Mouse (Mus musculus) A20 (cell line): ENCODE measurements around the gene Aida.
"Not testable (repeated sequence)": the region's sequence is repeated elsewhere in the genome, so short reads cannot be mapped to it uniquely, and the experiment has no call there.

Experiments
- DNase-seq: peaks from one replicate; pipeline ENCODE4 v3.0.0-alpha.2; 2011; ENCODE audit warnings: low read depth, low spot score

The Aida gene

GRCm38 (mm10) chr1:183315783-183316182 lies 19.4 kb downstream of the Aida start:
- DNase-seq, result peak; percentile 47

GRCm38 (mm10) chr1:183320708-183321107 lies 24.3 kb downstream of the Aida start:
- no peak for DNase-seq

- DNase-seq, result not testable (repeated sequence)
Measured at GRCm38 (mm10) chr1:183322496-183322895, 26.1 kb downstream of the Aida start.

- no peak for DNase-seq
Measured at GRCm38 (mm10) chr1:183323923-183324322, 27.5 kb downstream of the Aida start.

GRCm38 (mm10) chr1:183324433-183324832 lies 28.0 kb downstream of the Aida start:
- DNase-seq, result no peak

- DNase-seq, result no peak
Measured at GRCm38 (mm10) chr1:183327171-183327570, 30.8 kb downstream of the Aida start.

- DNase-seq, result not testable (repeated sequence)
Measured at GRCm38 (mm10) chr1:183342902-183343301, 46.5 kb downstream of the Aida start.

GRCm38 (mm10) chr1:183344886-183345816 lies 48.8 kb downstream of the Aida start:
- DNase-seq, result peak; percentile 96

GRCm38 (mm10) chr1:183345817-183346195 lies 49.4 kb downstream of the Aida start:
- DNase-seq, result no peak

GRCm38 (mm10) chr1:183349840-183350239 lies 53.5 kb downstream of the Aida start:
- peak; percentile 71 for DNase-seq

- DNase-seq, result no peak
Measured at GRCm38 (mm10) chr1:183358901-183359300, 62.5 kb downstream of the Aida start.

GRCm38 (mm10) chr1:183362301-183362700 lies 65.9 kb downstream of the Aida start:
- no peak for DNase-seq

GRCm38 (mm10) chr1:183362729-183363576 lies 66.6 kb downstream of the Aida start:
- no peak for DNase-seq

GRCm38 (mm10) chr1:183363577-183363867 lies 67.1 kb downstream of the Aida start:
- DNase-seq, result no peak

GRCm38 (mm10) chr1:183366361-183366760 lies 70.0 kb downstream of the Aida start:
- DNase-seq, result no peak

GRCm38 (mm10) chr1:183368601-183369400 lies 72.4 kb downstream of the Aida start:
- DNase-seq, result no peak

GRCm38 (mm10) chr1:183369427-183370014 lies 73.1 kb downstream of the Aida start, which contains the start of gene Mia3:
Mia3 (minus strand) TSS chr1:183369553.
- peak; percentile 94 for DNase-seq

- DNase-seq, result no peak
Measured at GRCm38 (mm10) chr1:183374728-183375127, 78.3 kb downstream of the Aida start.
